Mouse (Mus musculus) heart, embryonic 10.5 days (tissue): ENCODE data around the gene Vmn2r85. TPM values are rescaled to one million over a fixed set of nuclear protein-coding genes. Genes with fewer than 3 reads are reported as not detected.
A peak's percentile ranks its signal among the peaks of the same experiment; 100 is the strongest.
"Not testable (repeated sequence)": the region's sequence is repeated elsewhere in the genome, so short reads cannot be mapped to it uniquely, and the experiment has no call there.

Source experiments
- DNase-seq: peaks from one replicate; pipeline ENCODE4 v3.0.0-alpha.2; 2017; ENCODE audit warnings: low spot score
- H3K27ac ChIP-seq: fragments of 300-500 bp; sonication (generic); 2 replicates; pipeline ENCODE4 v1.5.1; 2016; ENCODE audit warnings: mild to moderate bottlenecking
- H3K27me3 ChIP-seq: fragments of 300-500 bp; sonication (generic); 2 replicates; pipeline ENCODE4 v1.6.1; 2016; ENCODE audit warnings: mild to moderate bottlenecking; ENCODE audit not compliant: poor library complexity, insufficient read depth, severe bottlenecking
- H3K36me3 ChIP-seq: fragments of 300-500 bp; sonication (generic); 2 replicates; pipeline ENCODE4 v1.6.1; 2016; ENCODE audit warnings: mild to moderate bottlenecking, moderate library complexity
- H3K4me1 ChIP-seq: fragments of 300-500 bp; sonication (generic); 2 replicates; pipeline ENCODE4 v1.6.1; 2016; ENCODE audit warnings: mild to moderate bottlenecking
- H3K4me3 ChIP-seq: fragments of 300-500 bp; sonication (generic); 2 replicates; pipeline ENCODE4 v1.5.1; 2016; ENCODE audit warnings: mild to moderate bottlenecking, moderate library complexity
- H3K9me3 ChIP-seq: fragments of 300-500 bp; sonication (generic); 2 replicates; pipeline ENCODE4 v1.6.1; 2016; ENCODE audit warnings: mild to moderate bottlenecking, moderate library complexity
- WGBS: fragments of 180-500 bp; shearing (Covaris S2); methylation state at CpG from one replicate; pipeline ENCODE4 v1.1.7; 2016; 5-methylcytosine and 5-hydroxymethylcytosine counted together
- polyA plus RNA-seq: library from polyadenylated mRNA; unstranded; fragments of >200 nt; fragmentation: Nextera tagmentation; extraction: Ambion mirVana; gene quantifications from 2 replicates; pipeline ENCODE4 v1.2.1, GENCODE M21; 2016

Vmn2r85 gene
- not detected in 2 replicates for polyA plus RNA-seq

DNA sequence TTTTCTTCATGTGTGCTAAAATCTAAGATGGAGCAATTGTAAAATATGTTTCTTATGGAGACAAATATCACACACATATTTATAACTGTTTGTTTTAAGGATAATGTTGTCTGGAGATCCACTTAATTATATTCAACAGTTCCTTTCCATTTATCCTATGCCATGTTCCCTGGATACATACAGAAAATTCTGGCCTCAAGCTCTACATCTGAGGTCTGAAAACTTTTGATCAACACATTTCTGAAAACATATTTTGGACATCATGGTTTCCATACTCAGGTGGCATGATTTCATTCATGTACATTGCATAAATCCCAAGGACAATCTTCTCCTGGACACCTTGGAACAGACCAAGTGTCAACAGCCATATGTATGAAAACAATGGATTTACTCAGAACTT, at the start of gene Vmn2r85:
TSS of gene Vmn2r85 (minus strand) at position 101 of the 400 bp plus-strand sequence.
- not testable (repeated sequence) for H3K4me3 ChIP-seq, H3K36me3 ChIP-seq, DNase-seq, H3K4me1 ChIP-seq, H3K9me3 ChIP-seq, H3K27ac ChIP-seq, H3K27me3 ChIP-seq

GRCm38 (mm10) chr10:130470311-130470760, 40.8 kb upstream of the Vmn2r85 start:
- peak overlapping the region; percentile 83 for H3K27ac ChIP-seq
- DNase-seq: peak; percentile 77
- H3K9me3 ChIP-seq: no peaks in the 10 kb centered on the region
- H3K27me3 ChIP-seq: no peaks in the 10 kb centered on the region
- no peaks in the 10 kb centered on the region for H3K4me1 ChIP-seq
- WGBS: 4% methylated on average over 36 of the region's 36 CpGs
- H3K4me3 ChIP-seq: peak overlapping the region; percentile 64
- no peaks in the 10 kb centered on the region for H3K36me3 ChIP-seq

GRCm38 (mm10) chr10:130455950-130456349, 26.4 kb upstream of the Vmn2r85 start, which contains the start of gene Vmn2r86:
Vmn2r86 (minus strand) TSS chr10:130456050.
- WGBS: 72% methylated on average over 1 of the region's 1 CpGs
- not testable (repeated sequence) for H3K9me3 ChIP-seq

DNA sequence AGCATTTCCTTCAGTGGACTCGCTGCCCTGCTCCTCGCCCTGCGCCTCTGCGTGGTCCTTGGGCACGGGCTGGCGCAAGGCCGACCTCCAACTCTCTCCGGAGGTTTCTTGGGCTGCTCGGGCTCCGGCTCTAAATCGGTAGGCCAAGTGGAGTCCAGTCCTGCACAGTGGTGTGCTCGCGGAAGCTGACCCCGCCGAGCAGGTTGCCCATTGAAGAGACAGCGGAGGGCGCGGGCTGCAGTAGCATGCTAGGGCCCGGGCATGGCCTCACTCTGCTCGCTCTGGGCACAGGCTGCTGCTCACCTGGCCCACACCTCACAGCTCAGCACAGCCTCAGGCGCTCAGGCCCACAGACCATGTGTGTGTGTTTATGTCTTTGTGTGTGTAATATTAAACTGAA, 15.3 kb upstream of the Vmn2r85 start:
- 85% methylated on average over 21 of the region's 21 CpGs for WGBS

More at GRCm38 (mm10) chr10:130455950-130456349, 26.4 kb upstream of the Vmn2r85 start, which contains the start of gene Vmn2r86:
- not testable (repeated sequence) for H3K4me1 ChIP-seq, H3K4me3 ChIP-seq, H3K36me3 ChIP-seq, H3K27ac ChIP-seq, DNase-seq, H3K27me3 ChIP-seq

GRCm38 (mm10) chr10:130434185-130434898, 4.8 kb upstream of the Vmn2r85 start:
- not testable (repeated sequence) for H3K36me3 ChIP-seq, H3K4me1 ChIP-seq, DNase-seq, H3K9me3 ChIP-seq, H3K4me3 ChIP-seq, H3K27ac ChIP-seq, H3K27me3 ChIP-seq
- 76% methylated on average over 11 of the region's 11 CpGs for WGBS

More for the DNA sequence above, 15.3 kb upstream of the Vmn2r85 start:
- Histone ChIP-seq H3K36me3 (no peaks in the 10 kb centered on the region), H3K4me3 (no peak overlapping the region), H3K27ac (no peak overlapping the region), H3K27me3 (no peaks in the 10 kb centered on the region), H3K9me3 (no peaks in the 10 kb centered on the region), H3K4me1 (no peaks in the 10 kb centered on the region)
- no peak for DNase-seq

DNA sequence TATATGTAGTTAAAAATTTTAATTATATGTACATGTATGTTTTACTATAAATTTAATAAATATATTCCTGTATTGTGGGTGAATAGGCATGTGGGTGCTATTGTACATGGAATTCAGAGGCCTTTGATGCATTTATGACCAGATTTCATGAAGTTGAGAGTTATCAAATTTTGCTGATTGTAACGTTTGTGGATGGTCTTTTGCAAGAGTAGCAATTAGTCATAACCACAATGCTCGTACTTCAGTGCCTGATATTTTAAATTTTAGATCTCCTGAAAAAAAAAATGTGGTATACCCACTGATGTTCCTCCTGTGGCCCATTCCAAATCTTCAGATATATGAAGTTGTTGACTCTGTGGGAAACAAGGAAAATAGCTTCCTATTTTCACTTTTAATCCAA, 7.1 kb downstream of the Vmn2r85 start:
- H3K36me3 ChIP-seq, H3K9me3 ChIP-seq, DNase-seq, H3K27me3 ChIP-seq, H3K27ac ChIP-seq, H3K4me1 ChIP-seq, H3K4me3 ChIP-seq: not testable (repeated sequence)
- WGBS: 72% methylated on average over 2 of the region's 2 CpGs

GRCm38 (mm10) chr10:130420401-130420800, 9.1 kb downstream of the Vmn2r85 start:
- Histone ChIP-seq H3K4me1 (no peaks in the 10 kb centered on the region), H3K27me3 (no peaks in the 10 kb centered on the region), H3K9me3 (no peaks in the 10 kb centered on the region), H3K4me3 (no peak overlapping the region), H3K36me3 (no peaks in the 10 kb centered on the region), H3K27ac (no peak overlapping the region)
- DNase-seq: no peak
- WGBS: 71% methylated on average over 3 of the region's 3 CpGs

GRCm38 (mm10) chr10:130419954-130420353, 9.5 kb downstream of the Vmn2r85 start:
- H3K36me3 ChIP-seq, DNase-seq, H3K4me3 ChIP-seq, H3K4me1 ChIP-seq, H3K9me3 ChIP-seq, H3K27ac ChIP-seq, H3K27me3 ChIP-seq: not testable (repeated sequence)
- 61% methylated on average over 2 of the region's 2 CpGs for WGBS

DNA sequence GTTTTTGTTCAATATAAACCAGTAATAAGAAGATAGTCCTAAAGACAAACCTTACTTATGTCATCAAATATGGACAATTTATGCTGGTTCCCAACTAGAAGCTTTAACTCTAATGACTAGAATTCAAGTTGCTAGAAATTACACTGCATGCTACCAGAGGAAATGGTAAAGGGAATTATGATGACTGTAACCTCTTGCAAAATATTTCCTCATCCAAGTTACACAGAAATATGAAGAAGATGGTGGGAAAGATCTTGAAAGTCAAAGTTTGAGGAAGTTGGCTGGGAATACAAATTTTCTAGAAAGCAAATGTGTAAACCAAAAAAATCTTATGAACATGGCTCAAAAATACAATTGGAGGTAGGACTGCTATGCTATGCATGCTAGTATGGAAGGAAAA, 13.2 kb downstream of the Vmn2r85 start:
- not testable (repeated sequence) for H3K4me1 ChIP-seq, H3K36me3 ChIP-seq, H3K4me3 ChIP-seq, H3K9me3 ChIP-seq, H3K27me3 ChIP-seq, DNase-seq, H3K27ac ChIP-seq

- not testable (repeated sequence) for H3K4me1 ChIP-seq, DNase-seq, H3K4me3 ChIP-seq, H3K27me3 ChIP-seq, H3K36me3 ChIP-seq, H3K27ac ChIP-seq, H3K9me3 ChIP-seq
- WGBS: 55% methylated on average over 24 of the region's 35 CpGs
Observed at GRCm38 (mm10) chr10:130412167-130412698, 17.3 kb downstream of the Vmn2r85 start.

GRCm38 (mm10) chr10:130394232-130394631, 35.3 kb downstream of the Vmn2r85 start, which contains the start of gene Vmn2r84:
Vmn2r84 (minus strand) TSS chr10:130394332.
- H3K9me3 ChIP-seq: no peaks in the 10 kb centered on the region
- no peaks in the 10 kb centered on the region for H3K4me1 ChIP-seq
- no peaks in the 10 kb centered on the region for H3K36me3 ChIP-seq
- H3K27ac ChIP-seq: no peak within 1 kb of the TSS
- DNase-seq: no peak
- no peak within 1 kb of the TSS for H3K4me3 ChIP-seq
- no peaks in the 10 kb centered on the region for H3K27me3 ChIP-seq

- WGBS: 71% methylated on average over 2 of the region's 2 CpGs
- Histone ChIP-seq H3K27ac (no peak overlapping the region), H3K27me3 (no peaks in the 10 kb centered on the region), H3K4me3 (no peak overlapping the region), H3K4me1 (no peaks in the 10 kb centered on the region), H3K9me3 (no peaks in the 10 kb centered on the region), H3K36me3 (no peaks in the 10 kb centered on the region)
- DNase-seq: no peak
Observed at GRCm38 (mm10) chr10:130375145-130375544, 54.4 kb downstream of the Vmn2r85 start.

- Histone ChIP-seq H3K27ac (no peak overlapping the region), H3K4me1 (no peaks in the 10 kb centered on the region), H3K4me3 (no peak overlapping the region), H3K27me3 (no peaks in the 10 kb centered on the region), H3K9me3 (no peaks in the 10 kb centered on the region), H3K36me3 (no peaks in the 10 kb centered on the region)
- no peak for DNase-seq
- 70% methylated on average over 2 of the region's 2 CpGs for WGBS
Observed at GRCm38 (mm10) chr10:130372491-130373173, 56.9 kb downstream of the Vmn2r85 start.
